Mouse (Mus musculus): ENCODE results near the gene Ireb2. TPM values are rescaled to one million over a fixed set of nuclear protein-coding genes. Genes with fewer than 3 reads are reported as not detected.
"Not testable (repeated sequence)": the region's sequence is repeated elsewhere in the genome, so short reads cannot be mapped to it uniquely, and the experiment has no call there.

The Ireb2 gene
- 10 to 100 TPM; 25.7 to 27.5 TPM for total RNA-seq (2021)
- long read RNA-seq, experiment 1, full-length matches to known transcripts = 4 of 8 reads
- long read RNA-seq, experiment 1, partial matches to known transcripts = 4 of 8 reads
- long read RNA-seq, experiment 1, other reads (novel, unspliced or antisense) = 0 of 8 reads
- long read RNA-seq, experiment 2, full-length matches to known transcripts = 3 of 5 reads
- long read RNA-seq, experiment 2, partial matches to known transcripts = 1 of 5 reads
- long read RNA-seq, experiment 2, other reads (novel, unspliced or antisense) = 1 of 5 reads

GRCm38 (mm10) chr9:54863363-54864281 lies at the start of gene Ireb2:
Ireb2 (plus strand) TSS chr9:54863789.
- DNase-seq = peak; percentile 99
- intact Hi-C loops (cut with DNase I; ENCODE audit: low total_unique reads) = no loop called here

GRCm38 (mm10) chr9:54816508-54817201 lies 46.9 kb upstream of the Ireb2 start:
- intact Hi-C loops (cut with DNase I; ENCODE audit: low total_unique reads) = no loop called here

DNA sequence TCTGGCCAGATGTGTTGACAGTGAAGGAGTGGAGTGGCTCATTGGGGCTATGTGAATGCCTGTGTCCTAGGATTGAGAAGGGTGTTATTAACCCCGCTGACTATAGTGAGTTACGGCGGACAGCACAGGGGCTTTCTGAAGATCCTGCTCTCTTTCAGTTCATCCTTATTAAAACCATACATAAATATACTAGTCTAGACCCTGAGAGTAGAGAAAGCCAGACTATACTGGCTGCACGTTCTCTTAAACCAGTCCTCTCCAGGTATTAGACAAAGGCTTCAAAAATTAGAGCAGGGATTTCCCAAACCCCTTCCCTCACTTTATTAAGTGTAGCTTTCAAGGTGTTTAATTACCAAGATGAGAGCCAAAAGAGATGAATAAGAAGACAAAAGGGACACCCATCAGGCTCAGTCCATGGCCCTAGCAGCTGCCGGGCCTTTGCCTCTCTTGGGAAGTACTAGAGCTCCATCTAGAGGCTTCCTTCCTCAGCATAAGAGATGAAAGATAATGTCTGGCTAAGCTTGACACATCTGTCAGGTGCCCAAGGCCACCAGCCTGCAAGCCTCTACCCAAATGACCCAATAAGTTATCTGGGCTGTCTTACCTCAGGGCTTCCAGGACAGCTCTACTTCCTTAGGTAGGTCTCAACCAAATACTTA lies 42.0 kb upstream of the Ireb2 start:
- intact Hi-C loops (cut with DNase I; ENCODE audit: low total_unique reads) = loop anchor here (2.0 kb wide), 1 partner anchor 83 kb away; no protein-coding TSS in a partner anchor
- DNase-seq = peak; percentile 35

More at GRCm38 (mm10) chr9:54816508-54817201, 46.9 kb upstream of the Ireb2 start:
- no peak for DNase-seq

GRCm38 (mm10) chr9:54829760-54830159 lies 33.8 kb upstream of the Ireb2 start:
- intact Hi-C loops (cut with DNase I; ENCODE audit: low total_unique reads) = no loop called here

DNA sequence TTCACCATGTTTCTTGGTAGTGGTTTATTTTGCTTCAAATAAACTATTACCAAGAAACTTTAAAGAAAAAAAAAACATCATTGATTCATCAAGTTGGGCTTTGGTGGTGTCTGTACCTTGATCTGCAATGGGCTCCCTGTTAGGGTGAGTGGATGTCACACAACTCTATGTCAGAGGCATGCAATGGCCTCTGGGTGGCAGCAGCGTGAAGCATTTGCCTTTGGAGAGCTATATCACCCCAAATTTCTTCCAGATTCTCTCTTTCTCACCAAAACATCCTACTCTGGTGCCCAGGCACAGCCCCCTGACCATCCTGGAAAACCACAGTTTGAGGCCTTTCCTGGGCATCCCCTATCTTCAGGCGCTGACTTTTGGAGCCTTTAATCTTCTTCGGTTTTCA lies 33.0 kb upstream of the Ireb2 start:
- intact Hi-C loops (cut with DNase I; ENCODE audit: low total_unique reads) = no loop called here
- peak; percentile 30 for DNase-seq

More at GRCm38 (mm10) chr9:54829760-54830159, 33.8 kb upstream of the Ireb2 start:
- DNase-seq = no peak

GRCm38 (mm10) chr9:54833831-54834230 lies 29.8 kb upstream of the Ireb2 start:
- intact Hi-C loops (cut with DNase I; ENCODE audit: low total_unique reads) = no loop called here

GRCm38 (mm10) chr9:54835951-54836717 lies 27.5 kb upstream of the Ireb2 start:
- DNase-seq; intact Hi-C loops (cut with DNase I; ENCODE audit: low total_unique reads): not testable (repeated sequence)

More at GRCm38 (mm10) chr9:54833831-54834230, 29.8 kb upstream of the Ireb2 start:
- no peak for DNase-seq

DNA sequence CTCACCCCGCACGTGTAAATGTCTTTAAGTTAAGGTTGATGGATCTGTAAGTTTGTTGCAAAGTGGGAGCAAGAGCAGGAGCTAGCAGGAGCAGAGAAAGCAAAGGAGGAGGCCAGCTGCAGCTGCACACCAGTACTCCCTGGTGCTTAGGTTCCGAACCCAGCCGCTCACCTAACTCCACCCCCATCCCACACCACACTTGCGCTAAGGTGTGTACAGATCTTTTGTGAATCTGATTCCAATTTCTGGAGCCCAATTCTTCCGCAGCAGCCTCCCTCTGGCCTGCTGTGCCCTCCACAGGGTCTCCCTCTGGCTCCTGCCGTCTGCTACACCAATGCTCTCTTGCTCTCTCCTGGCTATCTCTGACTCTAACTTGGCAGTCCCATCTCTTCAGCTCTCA lies 25.8 kb upstream of the Ireb2 start:
- intact Hi-C loops (cut with DNase I; ENCODE audit: low total_unique reads) = no loop called here
- DNase-seq = no peak

GRCm38 (mm10) chr9:54840145-54840544 lies 23.4 kb upstream of the Ireb2 start:
- no peak for DNase-seq
- intact Hi-C loops (cut with DNase I; ENCODE audit: low total_unique reads) = no loop called here

- DNase-seq = no peak
- intact Hi-C loops (cut with DNase I; ENCODE audit: low total_unique reads) = no loop called here
These were observed 21.3 kb upstream of the Ireb2 start for GRCm38 (mm10) chr9:54842311-54842710.

DNA sequence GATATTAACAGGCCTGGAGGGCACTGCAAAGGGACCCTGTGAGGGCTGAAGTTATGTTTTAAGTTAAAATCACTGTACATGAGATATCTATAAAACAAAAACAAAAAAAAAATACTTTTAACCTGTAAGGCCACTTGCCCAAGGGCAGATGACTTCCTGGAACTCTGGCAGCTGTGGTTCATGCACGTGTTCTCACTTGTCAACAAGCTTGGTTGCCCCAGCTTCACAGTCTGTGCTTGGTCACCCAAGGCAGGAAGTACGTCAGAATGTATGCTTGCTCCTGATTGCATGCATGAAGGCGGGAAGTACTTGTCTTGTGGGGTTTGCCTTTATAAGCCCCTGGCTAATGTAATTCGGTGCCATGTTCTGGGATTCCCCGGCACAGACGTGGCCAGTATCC lies 19.7 kb upstream of the Ireb2 start:
- DNase-seq = no peak
- intact Hi-C loops (cut with DNase I; ENCODE audit: low total_unique reads) = no loop called here

DNA sequence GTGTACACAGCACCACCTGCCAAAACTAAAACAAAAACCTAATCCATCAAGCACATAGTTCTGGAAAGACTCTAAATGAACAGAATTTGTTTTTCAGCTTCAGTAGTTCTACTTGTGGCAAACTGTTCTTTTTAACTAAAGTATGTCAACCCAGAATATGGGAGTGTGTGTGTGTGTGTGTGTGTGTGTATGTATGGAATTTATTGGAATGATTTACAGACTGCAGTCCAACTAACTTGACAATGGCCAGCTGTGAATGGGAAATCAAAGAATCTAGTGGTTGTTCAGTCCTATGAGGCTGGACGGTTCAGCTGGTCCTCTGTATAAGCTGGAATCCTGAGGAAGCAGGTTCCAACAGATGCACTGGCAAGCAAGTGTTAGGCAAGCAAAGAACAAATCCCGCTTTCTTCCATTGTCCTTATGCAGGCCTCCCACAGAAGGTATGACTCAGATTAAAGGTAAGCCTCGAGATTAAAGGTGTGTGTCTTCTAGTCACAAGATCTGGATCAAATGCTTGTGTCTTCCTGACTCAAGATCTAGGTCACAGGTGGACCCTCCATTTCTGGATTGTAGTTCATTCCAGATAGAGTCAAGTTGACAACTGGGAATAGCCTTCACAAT lies 18.9 kb upstream of the Ireb2 start:
- intact Hi-C loops (cut with DNase I; ENCODE audit: low total_unique reads) = no loop called here
- DNase-seq = no peak

DNA sequence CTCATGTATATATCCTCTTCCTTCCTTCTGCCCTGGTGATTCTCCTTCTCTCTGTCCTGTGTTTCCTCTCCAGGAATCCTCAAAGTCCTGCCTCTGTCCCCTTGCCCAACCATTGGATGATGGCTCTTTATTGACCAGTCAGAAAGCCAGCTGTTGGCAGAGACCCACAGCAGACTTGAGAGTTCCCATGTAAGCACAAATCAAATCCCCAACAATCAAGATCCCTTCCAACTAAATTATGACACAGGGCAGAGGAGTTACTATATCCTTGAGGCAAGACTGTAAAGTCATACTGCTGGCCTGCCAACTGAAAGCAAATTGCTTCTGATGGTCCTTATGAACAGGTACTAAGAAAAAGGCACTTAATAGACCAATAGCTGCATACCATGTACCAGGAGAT lies 15.4 kb upstream of the Ireb2 start:
- intact Hi-C loops (cut with DNase I; ENCODE audit: low total_unique reads) = no loop called here
- DNase-seq = no peak

DNA sequence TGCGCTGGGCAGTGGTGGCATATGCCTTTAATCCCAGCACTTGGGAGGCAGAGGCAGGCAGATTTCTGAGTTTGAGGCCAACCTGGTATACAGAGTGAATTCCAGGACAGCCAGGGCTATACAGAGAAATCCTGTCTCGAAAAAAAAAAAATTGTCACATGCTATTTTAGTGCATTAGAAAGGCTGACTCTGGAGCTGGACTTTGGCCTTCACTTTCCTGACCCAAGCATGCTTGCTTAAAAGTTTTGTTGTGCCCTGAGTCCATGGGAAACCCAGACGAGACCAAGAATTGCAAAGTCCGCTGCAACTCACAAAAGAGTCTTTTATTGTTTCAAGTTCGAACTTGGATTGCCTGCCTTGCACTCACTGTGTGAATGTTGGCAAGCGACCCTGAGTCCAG lies 10.6 kb upstream of the Ireb2 start:
- intact Hi-C loops (cut with DNase I; ENCODE audit: low total_unique reads) = not testable (repeated sequence)

GRCm38 (mm10) chr9:54853619-54854018 lies 10.0 kb upstream of the Ireb2 start:
- DNase-seq = no peak
- intact Hi-C loops (cut with DNase I; ENCODE audit: low total_unique reads) = no loop called here

More for the DNA sequence above, 10.6 kb upstream of the Ireb2 start:
- not testable (repeated sequence) for DNase-seq

DNA sequence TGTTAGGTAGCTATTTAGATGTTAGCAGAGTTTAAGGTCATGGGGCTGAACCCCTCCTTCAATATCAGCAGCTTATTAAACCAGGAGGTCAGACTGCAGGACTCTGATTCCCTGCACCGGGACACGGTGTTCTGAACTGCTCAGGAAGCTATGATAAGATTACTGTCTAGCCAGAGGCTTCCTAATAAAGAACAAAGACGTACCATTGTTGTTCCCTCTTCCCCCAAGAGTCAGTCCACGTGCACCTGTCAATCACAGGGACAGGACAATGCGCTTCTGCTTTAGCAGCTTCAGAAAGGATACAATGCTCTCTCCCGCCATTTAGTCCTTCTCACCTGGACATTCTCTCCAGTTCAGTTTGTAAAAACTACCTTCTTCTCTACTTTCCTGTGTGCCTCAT lies 8.0 kb upstream of the Ireb2 start:
- no peak for DNase-seq
- intact Hi-C loops (cut with DNase I; ENCODE audit: low total_unique reads) = no loop called here

DNA sequence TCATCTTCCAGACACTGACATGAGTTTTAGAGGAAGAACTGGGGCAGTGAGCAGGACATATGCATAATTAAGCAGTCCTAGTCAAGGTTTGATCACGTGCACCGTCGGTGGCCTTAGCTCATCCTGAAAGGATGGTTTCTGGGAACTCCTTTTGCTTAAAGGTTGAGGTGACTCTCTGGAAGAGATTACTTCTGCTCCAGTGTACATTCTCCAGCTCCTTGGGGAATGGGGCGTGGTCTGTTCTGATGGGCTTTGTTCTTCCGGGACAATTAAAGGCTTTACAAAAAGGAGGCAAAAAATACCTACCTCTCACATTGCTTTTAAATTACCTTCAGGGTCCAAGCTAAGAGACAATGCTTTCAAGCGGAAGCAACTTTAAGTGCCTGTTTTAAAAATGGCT lies 7.5 kb upstream of the Ireb2 start:
- intact Hi-C loops (cut with DNase I; ENCODE audit: low total_unique reads) = no loop called here
- no peak for DNase-seq

- DNase-seq = no peak
- intact Hi-C loops (cut with DNase I; ENCODE audit: low total_unique reads) = no loop called here
These were observed 6.1 kb upstream of the Ireb2 start for GRCm38 (mm10) chr9:54857474-54857873.

Measured in gastrocnemius, postnatal 14 days (tissue).